Mouse (Mus musculus) heart, embryonic 14.5 days (tissue): ENCODE data around the gene Cd81. TPM values are rescaled to one million over a fixed set of nuclear protein-coding genes. Genes with fewer than 3 reads are reported as not detected.
A peak's percentile ranks its signal among the peaks of the same experiment; 100 is the strongest.

ENCODE experiments used
- ATAC-seq: fragments of 200-750 bp; cut with Nextera tagmentation; 2 replicates; pipeline ENCODE4 v1.8.0; 2017; ENCODE audit warnings: low read depth, moderate TSS enrichment; ENCODE audit not compliant: insufficient number of reproducible peaks, insufficient read depth, low FRiP score
- H3K27ac ChIP-seq, 2 experiments: fragments of 200-500 bp in 1 of 2; fragments of 300-500 bp in 1 of 2; sonication (generic) in 1 of 2; replicated peaks in 1 of 2; 2 replicates each; pipeline ENCODE4 v1.5.1; 2012 to 2014; ENCODE audit warnings: low read depth in 2 of 2, low read length in 2 of 2, control low read depth in 1 of 2, mild to moderate bottlenecking in 1 of 2, mixed read lengths in 1 of 2; ENCODE audit not compliant: control insufficient read depth in 1 of 2, insufficient read depth in 1 of 2
- H3K27me3 ChIP-seq: fragments of 300-500 bp; sonication (generic); 2 replicates; pipeline ENCODE4 v1.6.1; 2014; ENCODE audit warnings: mild to moderate bottlenecking, low read length, control low read depth; ENCODE audit not compliant: control insufficient read depth, insufficient read depth
- H3K36me3 ChIP-seq: fragments of 300-500 bp; sonication (generic); 2 replicates; pipeline ENCODE4 v1.6.1; 2014; ENCODE audit warnings: mild to moderate bottlenecking, control low read depth, low read length, mixed read lengths; ENCODE audit not compliant: control insufficient read depth, insufficient read depth
- H3K4me1 ChIP-seq, 2 experiments: fragments of 200-500 bp in 1 of 2; fragments of 300-500 bp in 1 of 2; sonication (generic) in 1 of 2; 2 replicates each; pipeline ENCODE4 v1.6.1; 2012 to 2014; ENCODE audit warnings: low read length in 2 of 2, control low read depth in 1 of 2, mixed read lengths in 1 of 2; ENCODE audit not compliant: control insufficient read depth in 2 of 2, insufficient read depth in 2 of 2
- H3K4me2 ChIP-seq: fragments of 300-500 bp; sonication (generic); 2 replicates; pipeline ENCODE4 v1.6.1; 2014; ENCODE audit warnings: mild to moderate bottlenecking, low read length
- H3K4me3 ChIP-seq, 2 experiments: fragments of 200-500 bp in 1 of 2; fragments of 300-500 bp in 1 of 2; sonication (generic) in 1 of 2; 2 replicates each; pipeline ENCODE4 v1.5.1; 2012 to 2014; ENCODE audit warnings: low read length in 2 of 2, mild to moderate bottlenecking in 2 of 2, control low read depth in 1 of 2, low read depth in 1 of 2, moderate library complexity in 1 of 2; ENCODE audit not compliant: control insufficient read depth in 1 of 2, insufficient read depth in 1 of 2
- H3K9ac ChIP-seq: fragments of 300-500 bp; sonication (generic); 2 replicates; pipeline ENCODE4 v1.6.1; 2014; ENCODE audit warnings: mild to moderate bottlenecking, low read length
- H3K9me3 ChIP-seq: fragments of 300-500 bp; sonication (generic); 2 replicates; pipeline ENCODE4 v1.6.1; 2016; ENCODE audit warnings: low read length, control low read depth; ENCODE audit not compliant: control insufficient read depth
- WGBS: fragments of 180-500 bp; shearing (Covaris S2); extraction: QIAGEN DNeasy Blood & Tissue Kit; methylation state at CpG from one replicate; pipeline ENCODE4 v1.1.7; 2014; 5-methylcytosine and 5-hydroxymethylcytosine counted together
- polyA plus RNA-seq: library from polyadenylated mRNA; unstranded; fragments of >200 nt; fragmentation: Nextera tagmentation; extraction: Ambion mirVana; gene quantifications from 2 replicates; pipeline ENCODE4 v1.2.1, GENCODE M21; 2014

Cd81 gene
- polyA plus RNA-seq, 1 experiment from 2014 or later = 947 TPM

GRCm38 (mm10) chr7:143042897-143043300 is 9.6 kb upstream of the Cd81 start:
- Histone ChIP-seq H3K9me3 (0 out of 2 replicates have a peak, but pooled peaks cover 4% of the 10 kb centered on the region), H3K27ac (peak overlapping the region; percentile 14 to 80), H3K4me2 (no peak overlapping the region), H3K27me3 (no peaks in the 10 kb centered on the region), H3K9ac (no peak overlapping the region), H3K4me1 (peaks cover 22 to 29% of the 10 kb centered on the region in 2 experiments), H3K36me3 (no peaks in the 10 kb centered on the region), H3K4me3 (no peak overlapping the region)
- no peak for ATAC-seq
- 58% methylated on average over 3 of the region's 3 CpGs for WGBS

- WGBS = 83% methylated on average over 2 of the region's 2 CpGs
Measured at GRCm38 (mm10) chr7:143044049-143044825, 8.3 kb upstream of the Cd81 start.

GRCm38 (mm10) chr7:143044826-143045206 is 7.7 kb upstream of the Cd81 start:
- no peak overlapping the region for H3K27ac ChIP-seq
- H3K9ac ChIP-seq = no peak overlapping the region
- ATAC-seq = no peak
- H3K36me3 ChIP-seq = no peaks in the 10 kb centered on the region
- peaks cover 28 to 36% of the 10 kb centered on the region in 2 experiments for H3K4me1 ChIP-seq
- H3K4me2 ChIP-seq = no peak overlapping the region
- no peak overlapping the region for H3K4me3 ChIP-seq
- H3K9me3 ChIP-seq = 0 out of 2 replicates have a peak, but pooled peaks cover 4% of the 10 kb centered on the region
- H3K27me3 ChIP-seq = no peaks in the 10 kb centered on the region

More at GRCm38 (mm10) chr7:143044049-143044825, 8.3 kb upstream of the Cd81 start:
- Histone ChIP-seq H3K36me3 (no peaks in the 10 kb centered on the region), H3K4me1 (peaks cover 22 to 30% of the 10 kb centered on the region in 2 experiments), H3K4me2 (no peak overlapping the region), H3K27me3 (no peaks in the 10 kb centered on the region), H3K9ac (no peak overlapping the region), H3K27ac (no peak overlapping the region), H3K4me3 (no peak overlapping the region), H3K9me3 (0 out of 2 replicates have a peak, but pooled peaks cover 4% of the 10 kb centered on the region)
- no peak for ATAC-seq

DNA sequence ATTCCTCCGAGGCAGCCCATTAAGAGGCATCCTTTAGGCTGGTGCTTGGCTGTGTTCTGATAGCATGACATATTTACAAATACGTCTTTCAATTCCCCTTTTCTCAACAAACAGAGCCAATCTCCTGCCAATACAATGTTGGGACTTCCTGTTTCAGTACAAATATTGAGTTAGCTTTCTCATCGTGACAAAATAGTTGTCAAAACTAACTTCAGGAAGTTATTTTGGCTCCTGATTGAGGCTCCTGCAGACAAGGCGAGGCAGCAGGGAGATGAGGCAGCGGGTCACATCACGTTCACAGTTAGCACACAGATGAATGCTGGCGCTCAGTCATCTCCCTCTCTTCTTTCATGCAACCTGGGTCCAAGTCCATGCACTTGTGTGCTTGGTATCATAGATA is 6.2 kb upstream of the Cd81 start:
- Histone ChIP-seq H3K36me3 (no peaks in the 10 kb centered on the region), H3K4me2 (no peak overlapping the region), H3K4me3 (no peak overlapping the region), H3K4me1 (peaks cover 28 to 35% of the 10 kb centered on the region in 2 experiments), H3K27me3 (no peaks in the 10 kb centered on the region), H3K9me3 (0 out of 2 replicates have a peak, but pooled peaks cover 4% of the 10 kb centered on the region), H3K9ac (no peak overlapping the region), H3K27ac (no peak overlapping the region)
- WGBS = 64% methylated on average over 7 of the region's 7 CpGs
- no peak for ATAC-seq

DNA sequence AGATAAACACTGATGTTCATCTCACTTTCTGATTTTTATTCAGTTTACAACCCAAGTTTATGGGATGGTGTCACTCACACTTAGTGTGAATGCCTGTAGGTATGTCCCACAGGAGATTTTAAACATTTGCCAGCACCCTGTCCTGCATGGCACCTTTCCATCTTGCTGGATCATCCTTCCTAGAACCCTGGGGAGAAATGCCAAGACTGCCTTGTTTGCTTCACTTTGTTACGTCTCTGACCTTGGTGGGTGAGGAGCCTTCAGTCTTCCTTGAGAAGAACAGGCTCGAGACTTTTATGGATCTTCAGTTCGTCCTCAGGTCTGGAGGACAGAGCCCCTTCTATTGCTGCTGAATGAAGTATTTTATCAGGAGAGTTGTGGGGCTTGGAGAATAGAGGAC is 3.2 kb upstream of the Cd81 start:
- no peak for ATAC-seq
- peaks cover 17 to 26% of the 10 kb centered on the region in 2 experiments for H3K4me1 ChIP-seq
- H3K27ac ChIP-seq = peak overlapping the region; percentile 79 to 85
- no peak overlapping the region for H3K9ac ChIP-seq
- no peaks in the 10 kb centered on the region for H3K27me3 ChIP-seq
- 0 out of 2 replicates have a peak, but pooled peaks cover 1% of the 10 kb centered on the region for H3K36me3 ChIP-seq
- 0 out of 2 replicates have a peak, but pooled peaks cover 4% of the 10 kb centered on the region for H3K9me3 ChIP-seq
- no peak overlapping the region for H3K4me3 ChIP-seq
- WGBS = 80% methylated on average over 3 of the region's 3 CpGs
- no peak overlapping the region for H3K4me2 ChIP-seq

GRCm38 (mm10) chr7:143049841-143050816 is 2.4 kb upstream of the Cd81 start:
- no peak overlapping the region for H3K9ac ChIP-seq
- no peaks in the 10 kb centered on the region for H3K9me3 ChIP-seq
- H3K36me3 ChIP-seq = 0 out of 2 replicates have a peak, but pooled peaks cover 9% of the 10 kb centered on the region
- no peak overlapping the region for H3K4me2 ChIP-seq
- peaks cover 25 to 34% of the 10 kb centered on the region in 2 experiments for H3K4me1 ChIP-seq
- ATAC-seq = no peak
- H3K27ac ChIP-seq = peak overlapping the region; percentile 79 to 85
- H3K4me3 ChIP-seq = no peak overlapping the region
- no peaks in the 10 kb centered on the region for H3K27me3 ChIP-seq
- 79% methylated on average over 3 of the region's 3 CpGs for WGBS

GRCm38 (mm10) chr7:143051316-143051715 is 1.2 kb upstream of the Cd81 start:
- Histone ChIP-seq H3K9ac (no peak overlapping the region), H3K27ac (peak overlapping the region in 1 of 2 experiments; percentile 99; a peak in 1 of 4 replicates), H3K27me3 (no peaks in the 10 kb centered on the region), H3K4me3 (no peak overlapping the region), H3K4me1 (peaks cover 37 to 46% of the 10 kb centered on the region in 2 experiments), H3K4me2 (no peak overlapping the region), H3K36me3 (peaks cover 17% of the 10 kb centered on the region), H3K9me3 (no peaks in the 10 kb centered on the region)
- ATAC-seq = no peak
- WGBS = 55% methylated on average over 2 of the region's 2 CpGs
